Mouse (Mus musculus) E14TG2a.4 (cell line): ENCODE data around the gene Olfr1284.
"Not testable (repeated sequence)": the region's sequence is repeated elsewhere in the genome, so short reads cannot be mapped to it uniquely, and the experiment has no call there.

Experiments
- H3K27me3 ChIP-seq: 2 replicates; pipeline ENCODE4 v1.6.1; 2014; ENCODE audit warnings: low read length, control low read depth; ENCODE audit not compliant: insufficient read depth
- H3K36me3 ChIP-seq: 2 replicates; pipeline ENCODE4 v1.6.1; 2014; ENCODE audit warnings: low read length, control low read depth; ENCODE audit not compliant: insufficient read depth
- H3K4me1 ChIP-seq: replicated peaks from 2 replicates; pipeline ENCODE4 v1.6.1; 2014; ENCODE audit warnings: low read depth, low read length, control low read depth
- H3K4me3 ChIP-seq: replicated peaks from 2 replicates; pipeline ENCODE4 v1.5.1; 2014; ENCODE audit warnings: mild to moderate bottlenecking, low read length
- H3K9me3 ChIP-seq: 2 replicates; pipeline ENCODE4 v1.6.1; 2014; ENCODE audit warnings: low read length, control low read depth
- CTCF ChIP-seq: conservative IDR thresholded peaks from 2 replicates; pipeline ENCODE4 v1.5.1; 2014; ENCODE audit warnings: low read length
- NANOG ChIP-seq: IDR thresholded peaks from 2 replicates; pipeline ENCODE4 v1.6.1; 2014; ENCODE audit warnings: borderline replicate concordance, low read length, mixed read lengths
- POU5F1 ChIP-seq: IDR thresholded peaks from 2 replicates; pipeline ENCODE4 v1.6.1; 2014; ENCODE audit warnings: low read length, borderline replicate concordance

Olfr1284 gene

DNA sequence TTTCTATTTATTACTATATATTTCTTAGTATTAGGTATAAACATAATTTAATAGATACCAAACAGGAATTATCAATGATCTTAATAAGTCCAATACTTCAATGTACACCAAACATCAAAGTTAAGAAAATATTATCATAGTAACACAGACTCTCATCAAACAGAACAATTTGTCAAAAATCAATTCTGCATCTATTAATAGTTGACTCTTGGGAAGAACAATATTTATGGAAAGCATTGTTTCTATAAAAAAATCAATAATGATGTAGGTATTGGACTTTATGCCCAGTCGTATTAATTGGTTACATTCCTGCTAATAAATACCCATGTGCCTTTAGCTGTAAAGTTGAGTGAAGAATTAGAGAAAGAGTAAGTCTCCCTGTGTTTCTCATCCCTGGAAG is at the start of gene Olfr1284:
Olfr1284 (plus strand) TSS at position 301 of the 400 bp plus-strand sequence.
- H3K9me3 ChIP-seq, result no peaks in the 10 kb centered on the region
- no peak within 1 kb of the TSS for H3K4me3 ChIP-seq
- no peaks in the 10 kb centered on the region for H3K36me3 ChIP-seq
- TF ChIP-seq NANOG (no peak), POU5F1 (no peak), CTCF (no peak)
- H3K4me1 ChIP-seq, result no peaks in the 10 kb centered on the region
- H3K27me3 ChIP-seq, result no peaks in the 10 kb centered on the region

DNA sequence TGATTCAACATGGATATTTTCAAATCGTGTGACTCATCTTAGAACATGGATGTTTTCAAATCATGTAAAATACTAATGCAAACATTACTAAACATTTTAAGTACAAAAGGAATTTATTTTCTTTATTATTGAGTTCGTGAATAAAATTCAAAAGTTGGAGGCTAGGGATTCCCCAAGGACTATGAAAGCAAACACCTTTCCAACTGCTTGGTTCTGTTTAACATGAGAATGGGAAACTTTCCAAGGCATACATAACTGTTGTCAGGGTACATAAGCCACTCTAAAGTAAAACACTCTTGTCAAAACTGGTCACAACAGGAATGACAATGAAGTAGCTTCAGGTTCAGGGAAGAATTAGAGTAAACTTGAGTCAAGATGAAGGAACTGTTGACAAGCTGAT is 49.1 kb upstream of the Olfr1284 start, which contains the start of gene Olfr1281:
Olfr1281 (plus strand) TSS at position 301 of the 400 bp plus-strand sequence.
- Histone ChIP-seq H3K4me1 (no peaks in the 10 kb centered on the region), H3K27me3 (no peaks in the 10 kb centered on the region), H3K4me3 (no peak within 1 kb of the TSS), H3K36me3 (no peaks in the 10 kb centered on the region), H3K9me3 (no peaks in the 10 kb centered on the region)
- TF ChIP-seq POU5F1, result no peak
- TF ChIP-seq NANOG, result no peak
- no peak for TF ChIP-seq CTCF

DNA sequence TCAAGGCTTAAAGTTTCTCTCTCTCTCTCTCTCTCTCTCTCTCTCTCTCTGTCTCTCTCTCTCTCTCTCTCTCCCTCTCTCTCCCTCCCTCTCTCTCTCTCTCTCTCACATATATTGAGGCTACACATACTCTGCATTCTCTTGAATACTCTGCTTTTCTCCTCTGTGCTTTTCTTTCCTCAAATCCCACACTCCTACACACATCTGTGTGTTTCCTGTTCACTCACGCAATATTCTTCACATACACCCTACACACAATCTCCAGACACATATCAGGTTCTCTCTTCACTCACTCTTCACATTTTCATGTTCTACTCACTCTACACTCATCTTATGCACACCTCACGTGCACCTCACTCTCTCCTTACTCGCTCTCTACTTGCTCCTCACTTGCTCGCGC is 41.6 kb upstream of the Olfr1284 start:
- not testable (repeated sequence) for H3K27me3 ChIP-seq, H3K36me3 ChIP-seq

DNA sequence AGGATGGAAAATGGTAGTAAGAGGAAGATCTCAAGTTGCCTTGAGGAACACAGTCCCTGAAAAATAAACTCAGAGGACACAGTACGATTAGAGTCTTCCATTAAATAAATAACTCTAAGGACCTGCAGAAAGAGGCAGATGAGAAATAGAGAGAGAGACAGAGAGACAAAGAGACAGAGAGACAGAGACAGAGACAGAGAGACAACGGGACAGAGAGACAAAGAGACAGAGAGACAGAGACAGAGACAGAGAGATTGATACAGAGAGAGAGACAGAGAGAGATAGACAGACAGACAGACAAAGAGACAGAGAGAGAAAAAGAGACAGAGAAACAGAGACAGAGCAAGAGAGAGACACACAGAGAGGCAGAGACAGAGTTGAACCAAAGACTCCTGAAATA is 39.3 kb upstream of the Olfr1284 start, which contains the start of gene Olfr1282:
Olfr1282 (minus strand) TSS at position 101 of the 400 bp plus-strand sequence.
- TF ChIP-seq NANOG, result no peak
- no peak for TF ChIP-seq POU5F1
- no peak for TF ChIP-seq CTCF
- Histone ChIP-seq H3K9me3 (no peaks in the 10 kb centered on the region), H3K4me3 (no peak within 1 kb of the TSS), H3K27me3 (no peaks in the 10 kb centered on the region), H3K4me1 (no peaks in the 10 kb centered on the region), H3K36me3 (no peaks in the 10 kb centered on the region)

More for the DNA sequence above, 41.6 kb upstream of the Olfr1284 start:
- not testable (repeated sequence) for H3K4me1 ChIP-seq, H3K4me3 ChIP-seq, H3K9me3 ChIP-seq

DNA sequence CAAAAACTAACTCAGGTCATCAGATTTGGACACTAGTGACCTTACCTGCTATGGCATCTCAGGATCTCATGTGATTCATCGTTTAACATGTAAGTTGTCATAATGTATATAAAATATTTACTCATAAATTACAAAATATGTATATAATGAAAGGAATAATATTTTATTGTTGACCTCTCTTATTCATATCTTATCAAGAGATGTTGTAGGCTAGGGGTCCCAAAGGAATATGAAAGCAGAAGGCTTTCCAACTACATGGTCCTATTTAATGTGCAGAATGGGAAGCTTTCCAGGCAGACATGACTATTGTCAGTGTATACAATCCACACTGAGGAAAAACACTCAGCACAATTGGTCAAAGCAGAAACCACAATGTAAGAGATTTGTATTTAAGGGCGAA is 8.8 kb upstream of the Olfr1284 start, which contains the start of gene Olfr1283:
Olfr1283 (plus strand) TSS at position 301 of the 400 bp plus-strand sequence.
- TF ChIP-seq CTCF, result no peak
- TF ChIP-seq NANOG, result no peak
- no peak for TF ChIP-seq POU5F1
- no peaks in the 10 kb centered on the region for H3K36me3 ChIP-seq
- H3K9me3 ChIP-seq, result no peaks in the 10 kb centered on the region
- no peaks in the 10 kb centered on the region for H3K4me1 ChIP-seq
- H3K4me3 ChIP-seq, result no peak within 1 kb of the TSS
- H3K27me3 ChIP-seq, result no peaks in the 10 kb centered on the region

DNA sequence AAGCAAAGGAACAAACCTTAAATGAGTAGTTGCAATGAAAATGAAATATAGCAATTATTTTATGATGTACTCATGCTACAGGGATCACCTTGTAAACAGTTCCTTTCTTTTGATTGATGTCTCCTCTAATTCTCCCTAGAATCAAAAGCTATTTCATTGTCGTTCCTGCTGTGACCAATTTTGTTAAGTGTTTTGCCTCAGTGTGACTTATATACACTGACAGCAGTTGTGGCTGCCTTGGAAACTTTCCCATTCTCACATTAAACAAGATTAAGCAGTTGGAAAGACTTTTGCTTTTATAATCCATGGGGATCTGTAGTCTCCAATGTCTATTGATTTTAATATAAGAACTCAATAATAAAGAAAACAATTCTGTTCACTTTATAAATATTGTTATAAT is 47.6 kb downstream of the Olfr1284 start, which contains the start of gene Olfr1286:
Olfr1286 (minus strand) TSS at position 185 of the 400 bp plus-strand sequence.
- H3K9me3 ChIP-seq, result no peaks in the 10 kb centered on the region
- H3K27me3 ChIP-seq, result no peaks in the 10 kb centered on the region
- no peaks in the 10 kb centered on the region for H3K4me1 ChIP-seq
- no peak for TF ChIP-seq POU5F1
- TF ChIP-seq CTCF, result no peak
- no peak for TF ChIP-seq NANOG
- H3K4me3 ChIP-seq, result no peak within 1 kb of the TSS
- H3K36me3 ChIP-seq, result no peaks in the 10 kb centered on the region
